ENCODE assay signal across 20 mouse cellular contexts in the genomic region with DNA sequence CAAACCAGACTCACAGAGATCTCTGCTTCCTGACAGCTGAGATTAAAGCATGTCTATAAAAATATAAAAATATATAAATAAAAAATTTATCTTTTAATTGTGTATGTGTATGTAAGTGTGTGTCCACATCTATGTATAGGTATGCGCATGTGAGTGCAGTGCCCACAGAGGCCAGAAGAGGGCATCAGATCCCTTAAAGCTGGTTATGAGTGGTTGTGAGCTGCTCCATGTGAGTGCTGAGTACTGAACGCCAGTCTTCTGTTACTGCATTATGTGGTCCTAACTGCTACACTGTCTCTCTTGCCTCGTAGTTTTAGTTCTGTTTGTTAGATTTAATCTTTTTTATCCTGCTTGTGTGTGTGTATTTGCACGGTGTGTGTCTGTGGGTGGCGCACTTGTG. TPM values are rescaled to one million over a fixed set of nuclear protein-coding genes. Genes with fewer than 3 reads are reported as not detected.
DNase-seq lines count a peak whose midpoint lies in the region; ATAC-seq lines count a peak whose summit lies in the region.
"Had no signal": no experiment of that assay in that cellular context is flagged by ENCODE, and none has a peak within 500 bp of the region (broad histone marks: within the 10 kb centered on the region; RNA-seq: fewer than 3 reads in every experiment).

No protein-coding gene starts in this region.

- 90% methylated on average over 5 of the region's 5 CpGs for WGBS in liver, embryonic 11.5 days

- peaks cover 3% of the 10 kb centered on the region for H3K9me3 ChIP-seq in liver, embryonic 11.5 days (ENCODE audit: control insufficient read depth, low read length)
- H3K9me3 ChIP-seq: heart, embryonic 12.5 days; limb, embryonic 15.5 days; midbrain, embryonic 12.5 days had no signal

- H3K36me3 ChIP-seq in liver, embryonic 11.5 days (ENCODE audit: control insufficient read depth, insufficient read depth, low read length), result no peaks in the 10 kb centered on the region
- H3K36me3 ChIP-seq: heart, embryonic 12.5 days; limb, embryonic 15.5 days; midbrain, embryonic 12.5 days had no signal

- H3K9ac ChIP-seq in liver, embryonic 11.5 days (ENCODE audit: low read depth, low read length), result no peak overlapping the region
- H3K9ac ChIP-seq: forebrain, postnatal 0 days; heart, embryonic 12.5 days; limb, embryonic 15.5 days; midbrain, embryonic 12.5 days had no signal

- H3K27ac ChIP-seq in liver, embryonic 11.5 days (ENCODE audit: low read depth, low read length), result no peak overlapping the region
- H3K27ac ChIP-seq: kidney, postnatal 0 days; limb, embryonic 15.5 days; midbrain, embryonic 12.5 days had no signal

- H3K27me3 ChIP-seq in liver, embryonic 11.5 days (replicated peaks; ENCODE audit: control insufficient read depth, insufficient read depth, low read length), result no peaks in the 10 kb centered on the region
- H3K27me3 ChIP-seq: heart, embryonic 12.5 days; limb, embryonic 15.5 days; midbrain, embryonic 12.5 days had no signal

- peaks cover 17% of the 10 kb centered on the region for H3K4me1 ChIP-seq in liver, embryonic 11.5 days (replicated peaks; ENCODE audit: control insufficient read depth, insufficient read depth, low read length)
- H3K4me1 ChIP-seq: midbrain, embryonic 12.5 days had no signal

- ATAC-seq in liver, embryonic 11.5 days (replicated peaks; ENCODE audit: low FRiP score), result no peak
- ATAC-seq in megakaryocyte progenitor cell, adult 5-6 weeks (replicated peaks; ENCODE audit: poor library complexity), result no peak
- ATAC-seq: forebrain, postnatal 0 days; inflammation-experienced regulatory T-cells, adult 6 months had no signal

- H3K4me3 ChIP-seq in liver, embryonic 11.5 days (ENCODE audit: low read depth, low read length), result no peak overlapping the region
- H3K4me3 ChIP-seq: heart, embryonic 12.5 days; limb, embryonic 15.5 days; midbrain, embryonic 12.5 days had no signal

- H3K4me2 ChIP-seq in liver, embryonic 11.5 days, result no peak overlapping the region
- H3K4me2 ChIP-seq: heart, embryonic 12.5 days; limb, embryonic 15.5 days; midbrain, embryonic 12.5 days had no signal

- peak; percentile 16 for DNase-seq in adrenal gland, postnatal 14 days
- DNase-seq in adrenal gland, adult 18-20 months (ENCODE audit: low spot score in 2 of 2), result no peak
- DNase-seq in liver, result peak; percentile 45
- no peak for DNase-seq in liver, embryonic 11.5 days (ENCODE audit: low spot score)
- DNase-seq in urinary bladder, postnatal 10 days (ENCODE audit: low spot score), result peak; percentile 8
- DNase-seq in urinary bladder, postnatal 4 days (ENCODE audit: low spot score in 2 of 2), result no peak
- DNase-seq in right cerebral cortex, postnatal 14 days, result no peak
- DNase-seq: adrenal gland, postnatal 36 days; forebrain, postnatal 0 days; gastrocnemius, postnatal 14 days; heart, postnatal 36 days; lung, postnatal 14 days had no signal

RNA-seq across cellular contexts. Expression of a gene that starts 5.2 kb away (rescaled TPM):
- 62.4 and 76.7 TPM in 2 replicates for total RNA-seq in adrenal gland, postnatal 14 days (2021)
- total RNA-seq in adrenal gland, adult 18-20 months (2021), result 10 to 100 TPM; 50.2 to 66.1 TPM
- 5.5 and 6.1 TPM in 2 replicates for polyA plus RNA-seq in liver, embryonic 11.5 days (2014; fragmentation: Nextera tagmentation; extraction: Ambion mirVana)
- not detected in 2 replicates for total RNA-seq in megakaryocyte progenitor cell, adult 5-6 weeks (2015)
- total RNA-seq in megakaryocyte progenitor cell, adult 5-6 weeks (2017), result not detected in 2 replicates
- total RNA-seq: G1E had no signal

RNA-seq across cellular contexts. Expression of a gene that starts 8.4 kb away (rescaled TPM):
- total RNA-seq in adrenal gland, postnatal 14 days (2021), result 4.5 and 58.0 TPM in 2 replicates
- total RNA-seq in adrenal gland, adult 18-20 months (2021), result 1 to 10 TPM; 2.0 to 2.1 TPM
- polyA plus RNA-seq in liver, embryonic 11.5 days (2014; fragmentation: Nextera tagmentation; extraction: Ambion mirVana), result 14.6 and 16.7 TPM in 2 replicates
- 1.4 and 7.5 TPM in 2 replicates for total RNA-seq in megakaryocyte progenitor cell, adult 5-6 weeks (2015)
- total RNA-seq in megakaryocyte progenitor cell, adult 5-6 weeks (2017), result 2.2 TPM in 2 replicates
- total RNA-seq: forebrain, postnatal 0 days; gastrocnemius, postnatal 14 days; heart, postnatal 36 days; left cerebral cortex, postnatal 10 days had no signal
- polyA plus RNA-seq: forebrain, postnatal 0 days; kidney, postnatal 0 days; midbrain, embryonic 12.5 days had no signal

RNA-seq across cellular contexts. Expression of a gene that starts 13.2 kb away (rescaled TPM):
- 289 and 329 TPM in 2 replicates for total RNA-seq in adrenal gland, postnatal 14 days (2021)
- total RNA-seq in adrenal gland, adult 18-20 months (2021), result 100 to 1,000 TPM; 392 to 420 TPM
- polyA plus RNA-seq in liver, embryonic 11.5 days (2014; fragmentation: Nextera tagmentation; extraction: Ambion mirVana), result 733 and 765 TPM in 2 replicates
- total RNA-seq in megakaryocyte progenitor cell, adult 5-6 weeks (2015), result 264 and 361 TPM in 2 replicates
- 79.8 and 88.4 TPM in 2 replicates for total RNA-seq in megakaryocyte progenitor cell, adult 5-6 weeks (2017)

RNA-seq across cellular contexts. Expression of a gene that starts 30.4 kb away (rescaled TPM):
- not detected in 2 replicates for total RNA-seq in adrenal gland, postnatal 14 days (2021)
- total RNA-seq in adrenal gland, adult 18-20 months (2021), result not detected
- polyA plus RNA-seq in liver, embryonic 11.5 days (2014; fragmentation: Nextera tagmentation; extraction: Ambion mirVana), result 0.51 and 0.52 TPM in 2 replicates
- total RNA-seq in megakaryocyte progenitor cell, adult 5-6 weeks (2015), result not detected in 2 replicates
- not detected in 2 replicates for total RNA-seq in megakaryocyte progenitor cell, adult 5-6 weeks (2017)
- total RNA-seq: adrenal gland, postnatal 36 days; forebrain, postnatal 0 days; G1E; gastrocnemius, postnatal 14 days; heart, postnatal 36 days; left cerebral cortex, postnatal 10 days had no signal
- polyA plus RNA-seq: forebrain, postnatal 0 days; G1E; heart, embryonic 12.5 days; inflammation-experienced regulatory T-cells, adult 6 months; limb, embryonic 15.5 days; midbrain, embryonic 12.5 days had no signal

RNA-seq across cellular contexts. Expression of a gene that starts 38.4 kb away (rescaled TPM):
- 604 and 685 TPM in 2 replicates for total RNA-seq in adrenal gland, postnatal 14 days (2021)
- total RNA-seq in adrenal gland, adult 18-20 months (2021), result 100 to 1,000 TPM; 359 to 601 TPM
- 232 and 234 TPM in 2 replicates for polyA plus RNA-seq in liver, embryonic 11.5 days (2014; fragmentation: Nextera tagmentation; extraction: Ambion mirVana)
- total RNA-seq in megakaryocyte progenitor cell, adult 5-6 weeks (2015), result 123 and 135 TPM in 2 replicates
- 223 and 254 TPM in 2 replicates for total RNA-seq in megakaryocyte progenitor cell, adult 5-6 weeks (2017)

Comparison
In these comparisons a context has a peak if more than half of its experiments do, and no peak if none do; other contexts are left out.
1. DNase-seq: peak in adrenal gland, postnatal 14 days (single experiment), liver (single experiment) and urinary bladder, postnatal 10 days (single experiment); none in adrenal gland, adult 18-20 months (0 of 2), liver, embryonic 11.5 days (single experiment), urinary bladder, postnatal 4 days (0 of 2) and right cerebral cortex, postnatal 14 days (single experiment).
2. RNA of a gene that starts 5.2 kb away (total RNA-seq): 62.4 to 76.7 TPM in adrenal gland, postnatal 14 days and 50.2 to 66.1 TPM in adrenal gland, adult 18-20 months; not detected in megakaryocyte progenitor cell, adult 5-6 weeks; every median in the first group is over 10 times any median in the second.